Mouse (Mus musculus): ENCODE results near the gene Wrap53. TPM values are rescaled to one million over a fixed set of nuclear protein-coding genes. Genes with fewer than 3 reads are reported as not detected.

The Wrap53 gene
- total and polyA plus RNA-seq, 3 experiments, result 9.6 to 22.0 (median 20.5) TPM

GRCm38 (mm10) chr11:69558756-69559155 lies 21.3 kb downstream of the Wrap53 start:
- DNase-seq (ENCODE audit: low spot score), result no peak
- H3K9me3 ChIP-seq (replicated peaks), result no peaks in the 10 kb centered on the region
- no peak overlapping the region for H3K4me3 ChIP-seq (ENCODE audit: low read depth, low read length)
- no peak for ATAC-seq (ENCODE audit: extremely low read depth, insufficient number of reproducible peaks, low FRiP score, poor library complexity, severe bottlenecking)
- H3K36me3 ChIP-seq (replicated peaks), result peaks cover 46% of the 10 kb centered on the region
- peaks cover 11% of the 10 kb centered on the region for H3K27me3 ChIP-seq (ENCODE audit: insufficient read depth, low read length)
- peaks cover 21% of the 10 kb centered on the region for H3K4me1 ChIP-seq (ENCODE audit: insufficient read depth, low read depth, low read length)
- TF ChIP-seq GATA1 (IDR thresholded peaks at IDR 0.05; ENCODE audit: borderline replicate concordance, low read length) (no peak), GATA2 (IDR thresholded peaks at IDR 0.05; ENCODE audit: borderline replicate concordance, low read depth, low read length) (no peak), POLR2AphosphoS5 (IDR thresholded peaks at IDR 0.05; ENCODE audit: insufficient replicate concordance, low read depth, low read length) (no peak), TAL1 (conservative IDR thresholded peaks at IDR 0.05; ENCODE audit: low read depth, low read length) (no peak), CTCF (IDR thresholded peaks at IDR 0.05; ENCODE audit: low read depth, low read length) (no peak)

GRCm38 (mm10) chr11:69557381-69557958 lies 22.6 kb downstream of the Wrap53 start:
- TF ChIP-seq TAL1 (conservative IDR thresholded peaks at IDR 0.05; ENCODE audit: low read depth, low read length), result no peak
- no peak for TF ChIP-seq GATA1 (IDR thresholded peaks at IDR 0.05; ENCODE audit: borderline replicate concordance, low read length)
- no peak for TF ChIP-seq POLR2AphosphoS5 (IDR thresholded peaks at IDR 0.05; ENCODE audit: insufficient replicate concordance, low read depth, low read length)
- no peak for TF ChIP-seq CTCF (IDR thresholded peaks at IDR 0.05; ENCODE audit: low read depth, low read length)
- TF ChIP-seq GATA2 (IDR thresholded peaks at IDR 0.05; ENCODE audit: borderline replicate concordance, low read depth, low read length), result no peak
- Histone ChIP-seq H3K4me1 (ENCODE audit: insufficient read depth, low read depth, low read length) (peaks cover 21% of the 10 kb centered on the region), H3K36me3 (replicated peaks) (peaks cover 33% of the 10 kb centered on the region), H3K9me3 (replicated peaks) (no peaks in the 10 kb centered on the region), H3K4me3 (ENCODE audit: low read depth, low read length) (no peak overlapping the region), H3K27me3 (ENCODE audit: insufficient read depth, low read length) (peaks cover 23% of the 10 kb centered on the region)
- no peak for ATAC-seq (ENCODE audit: extremely low read depth, insufficient number of reproducible peaks, low FRiP score, poor library complexity, severe bottlenecking)
- no peak for DNase-seq (ENCODE audit: low spot score)

DNA sequence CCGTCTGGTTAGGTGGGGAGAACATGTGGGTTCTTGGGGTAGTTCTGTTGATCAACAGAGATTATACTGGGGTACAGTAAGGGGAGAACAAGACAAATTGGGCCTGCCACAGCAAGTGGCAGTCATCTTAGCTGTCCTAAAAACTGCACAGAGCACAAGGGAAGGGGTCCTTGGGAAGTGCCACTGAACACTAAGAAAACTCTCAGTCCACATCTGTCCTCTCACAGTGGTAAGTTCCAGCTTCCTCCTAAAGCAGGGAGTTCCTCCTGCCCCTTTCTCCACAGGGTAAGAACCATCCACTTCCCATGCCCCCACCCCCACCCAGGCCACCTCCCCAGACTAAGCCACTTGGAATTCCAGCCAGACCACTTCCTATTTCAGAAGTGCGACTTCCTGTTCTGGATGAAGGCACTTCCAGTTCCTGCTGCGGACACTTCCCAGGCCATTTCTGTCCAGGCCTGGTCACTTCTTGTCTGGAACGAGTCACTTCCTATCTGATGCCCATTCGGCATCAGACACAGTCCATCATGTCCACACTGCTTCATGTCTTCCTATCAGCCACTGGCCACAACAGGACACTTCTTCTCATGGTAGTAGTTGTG lies 25.4 kb downstream of the Wrap53 start:
- Histone ChIP-seq H3K9me3 (replicated peaks) (no peaks in the 10 kb centered on the region), H3K27me3 (ENCODE audit: insufficient read depth, low read length) (peaks cover 44% of the 10 kb centered on the region), H3K4me1 (ENCODE audit: insufficient read depth, low read depth, low read length) (peaks cover 12% of the 10 kb centered on the region), H3K36me3 (replicated peaks) (peaks cover 5% of the 10 kb centered on the region), H3K4me3 (ENCODE audit: low read depth, low read length) (no peak overlapping the region)
- TF ChIP-seq GATA1 (IDR thresholded peaks at IDR 0.05; ENCODE audit: borderline replicate concordance, low read length) (no peak), GATA2 (IDR thresholded peaks at IDR 0.05; ENCODE audit: borderline replicate concordance, low read depth, low read length) (no peak), TAL1 (conservative IDR thresholded peaks at IDR 0.05; ENCODE audit: low read depth, low read length) (no peak), CTCF (IDR thresholded peaks at IDR 0.05; ENCODE audit: low read depth, low read length) (no peak), POLR2AphosphoS5 (IDR thresholded peaks at IDR 0.05; ENCODE audit: insufficient replicate concordance, low read depth, low read length) (no peak)
- ATAC-seq (ENCODE audit: extremely low read depth, insufficient number of reproducible peaks, low FRiP score, poor library complexity, severe bottlenecking) (no peak), DNase-seq (ENCODE audit: low spot score) (no peak)

- Histone ChIP-seq H3K27me3 (ENCODE audit: insufficient read depth, low read length) (peaks cover 57% of the 10 kb centered on the region), H3K4me3 (ENCODE audit: low read depth, low read length) (no peak overlapping the region), H3K4me1 (ENCODE audit: insufficient read depth, low read depth, low read length) (peaks cover 5% of the 10 kb centered on the region), H3K9me3 (replicated peaks) (no peaks in the 10 kb centered on the region), H3K36me3 (replicated peaks) (no peaks in the 10 kb centered on the region)
- TF ChIP-seq GATA2 (IDR thresholded peaks at IDR 0.05; ENCODE audit: borderline replicate concordance, low read depth, low read length), result no peak
- no peak for TF ChIP-seq TAL1 (conservative IDR thresholded peaks at IDR 0.05; ENCODE audit: low read depth, low read length)
- TF ChIP-seq CTCF (IDR thresholded peaks at IDR 0.05; ENCODE audit: low read depth, low read length), result no peak
- TF ChIP-seq POLR2AphosphoS5 (IDR thresholded peaks at IDR 0.05; ENCODE audit: insufficient replicate concordance, low read depth, low read length), result no peak
- no peak for TF ChIP-seq GATA1 (IDR thresholded peaks at IDR 0.05; ENCODE audit: borderline replicate concordance, low read length)
- ATAC-seq (ENCODE audit: extremely low read depth, insufficient number of reproducible peaks, low FRiP score, poor library complexity, severe bottlenecking) (no peak), DNase-seq (ENCODE audit: low spot score) (no peak)
These were observed 26.7 kb downstream of the Wrap53 start for GRCm38 (mm10) chr11:69553341-69553721.

DNA sequence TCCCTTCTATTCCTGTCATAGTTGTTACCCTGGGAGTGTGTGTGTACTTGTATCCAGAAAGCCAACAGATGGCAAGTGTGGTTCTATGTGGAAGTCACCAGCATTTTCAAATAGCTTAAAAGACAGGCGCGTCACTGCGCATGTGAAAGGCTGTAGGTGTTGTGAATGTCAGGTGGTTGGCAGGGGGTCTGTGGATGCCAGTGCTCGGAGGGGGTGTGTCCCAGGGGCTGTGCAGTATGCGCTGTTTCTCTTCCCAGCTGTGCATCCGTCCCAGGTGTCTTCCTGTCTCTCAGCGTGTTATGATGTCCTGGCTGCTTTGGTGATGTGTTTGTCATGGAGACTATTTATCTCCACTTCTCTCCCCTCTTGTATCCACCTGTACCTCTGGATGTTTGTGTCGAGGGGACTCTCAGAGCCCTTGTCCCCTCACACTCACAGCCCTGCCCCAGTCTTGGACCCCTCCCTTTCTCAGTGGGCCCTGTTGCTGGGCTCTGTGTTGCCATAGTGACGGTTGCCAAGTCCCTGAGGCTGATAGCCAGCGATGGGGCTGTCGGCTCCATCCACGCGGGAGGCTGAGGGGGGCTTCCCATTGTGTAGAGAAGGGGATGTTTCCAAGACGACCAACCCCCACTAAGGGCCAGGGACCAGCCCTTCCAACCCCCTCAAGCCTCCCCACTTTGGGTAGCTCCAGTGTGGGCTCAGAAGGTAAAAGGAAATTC lies 27.3 kb downstream of the Wrap53 start:
- TF ChIP-seq GATA2 (IDR thresholded peaks at IDR 0.05; ENCODE audit: borderline replicate concordance, low read depth, low read length), result no peak
- TF ChIP-seq TAL1 (conservative IDR thresholded peaks at IDR 0.05; ENCODE audit: low read depth, low read length), result no peak
- no peak for TF ChIP-seq POLR2AphosphoS5 (IDR thresholded peaks at IDR 0.05; ENCODE audit: insufficient replicate concordance, low read depth, low read length)
- TF ChIP-seq CTCF (IDR thresholded peaks at IDR 0.05; ENCODE audit: low read depth, low read length), result no peak
- H3K27me3 ChIP-seq (ENCODE audit: insufficient read depth, low read length), result peaks cover 62% of the 10 kb centered on the region
- no peaks in the 10 kb centered on the region for H3K9me3 ChIP-seq (replicated peaks)
- no peak for ATAC-seq (ENCODE audit: extremely low read depth, insufficient number of reproducible peaks, low FRiP score, poor library complexity, severe bottlenecking)
- H3K4me3 ChIP-seq (ENCODE audit: low read depth, low read length), result no peak overlapping the region
- DNase-seq (ENCODE audit: low spot score), result no peak
- peaks cover 7% of the 10 kb centered on the region for H3K4me1 ChIP-seq (ENCODE audit: insufficient read depth, low read depth, low read length)
- no peaks in the 10 kb centered on the region for H3K36me3 ChIP-seq (replicated peaks)

DNA sequence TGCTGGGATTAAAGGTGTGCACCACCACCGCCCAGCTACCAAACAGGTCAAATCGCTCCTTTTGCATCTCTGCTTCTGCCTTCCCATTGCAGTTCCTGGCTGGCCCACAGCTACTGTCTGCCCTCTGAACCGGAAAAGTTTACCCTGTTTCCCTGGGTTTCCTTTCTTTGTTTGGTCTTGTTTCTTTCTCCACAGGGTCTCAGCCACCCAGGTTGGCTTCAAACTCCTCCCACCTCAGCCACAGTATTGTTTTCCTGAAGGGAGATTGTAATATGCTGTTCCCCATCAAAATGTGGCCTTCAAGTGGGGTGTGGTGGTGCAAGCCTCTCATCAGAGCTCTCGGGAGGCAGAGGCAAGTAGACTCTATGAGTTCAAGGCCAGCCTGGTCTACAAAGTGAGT lies 28.7 kb downstream of the Wrap53 start:
- DNase-seq (ENCODE audit: low spot score) (no peak), ATAC-seq (ENCODE audit: extremely low read depth, insufficient number of reproducible peaks, low FRiP score, poor library complexity, severe bottlenecking) (no peak)
- Histone ChIP-seq H3K27me3 (ENCODE audit: insufficient read depth, low read length) (peaks cover 69% of the 10 kb centered on the region), H3K9me3 (replicated peaks) (no peaks in the 10 kb centered on the region), H3K4me1 (ENCODE audit: insufficient read depth, low read depth, low read length) (peaks cover 21% of the 10 kb centered on the region), H3K4me3 (ENCODE audit: low read depth, low read length) (no peak overlapping the region), H3K36me3 (replicated peaks) (no peaks in the 10 kb centered on the region)
- no peak for TF ChIP-seq GATA1 (IDR thresholded peaks at IDR 0.05; ENCODE audit: borderline replicate concordance, low read length)
- no peak for TF ChIP-seq CTCF (IDR thresholded peaks at IDR 0.05; ENCODE audit: low read depth, low read length)
- no peak for TF ChIP-seq POLR2AphosphoS5 (IDR thresholded peaks at IDR 0.05; ENCODE audit: insufficient replicate concordance, low read depth, low read length)
